Mouse (Mus musculus) kidney, adult 9 months (tissue): ENCODE measurements around the gene Dusp7.

Experiments used
- DNase-seq: peaks from one replicate; pipeline ENCODE4 v3.0.0; 2022

The Dusp7 gene

GRCm38 (mm10) chr9:106355217-106355974 lies 13.0 kb upstream of the Dusp7 start:
- DNase-seq, result no peak

GRCm38 (mm10) chr9:106355975-106356286 lies 12.5 kb upstream of the Dusp7 start:
- no peak for DNase-seq

- no peak for DNase-seq
Observed at GRCm38 (mm10) chr9:106356323-106356844, 12.0 kb upstream of the Dusp7 start.

- DNase-seq, result no peak
Observed at GRCm38 (mm10) chr9:106357167-106357566, 11.3 kb upstream of the Dusp7 start.

GRCm38 (mm10) chr9:106359297-106359696 lies 9.1 kb upstream of the Dusp7 start:
- no peak for DNase-seq

GRCm38 (mm10) chr9:106361140-106361539 lies 7.3 kb upstream of the Dusp7 start:
- DNase-seq, result no peak

GRCm38 (mm10) chr9:106365333-106365732 lies 3.1 kb upstream of the Dusp7 start:
- DNase-seq, result no peak

- no peak for DNase-seq
Observed at GRCm38 (mm10) chr9:106366188-106366587, 2.2 kb upstream of the Dusp7 start.

- DNase-seq, result peak; percentile 54
Observed at GRCm38 (mm10) chr9:106367001-106367400, 1.4 kb upstream of the Dusp7 start.

GRCm38 (mm10) chr9:106367592-106368111 lies 780 bp upstream of the Dusp7 start:
- peak; percentile 99 for DNase-seq

GRCm38 (mm10) chr9:106368831-106369501 lies 534 bp downstream of the Dusp7 start:
- peak; percentile 56 for DNase-seq

GRCm38 (mm10) chr9:106369801-106370485 lies 1.5 kb downstream of the Dusp7 start:
- peak; percentile 55 for DNase-seq

- DNase-seq, result no peak
Observed at GRCm38 (mm10) chr9:106370620-106371383, 2.4 kb downstream of the Dusp7 start.

- DNase-seq, result no peak
Observed at GRCm38 (mm10) chr9:106371384-106371671, 2.9 kb downstream of the Dusp7 start.

- peak; percentile 95 for DNase-seq
Observed at GRCm38 (mm10) chr9:106371776-106372175, 3.3 kb downstream of the Dusp7 start.

GRCm38 (mm10) chr9:106372431-106373412 lies 4.3 kb downstream of the Dusp7 start:
- no peak for DNase-seq

GRCm38 (mm10) chr9:106373973-106374372 lies 5.5 kb downstream of the Dusp7 start:
- no peak for DNase-seq

- no peak for DNase-seq
Observed at GRCm38 (mm10) chr9:106377247-106377646, 8.8 kb downstream of the Dusp7 start.

- no peak for DNase-seq
Observed at GRCm38 (mm10) chr9:106378045-106378444, 9.6 kb downstream of the Dusp7 start.

- DNase-seq, result no peak
Observed at GRCm38 (mm10) chr9:106378753-106379152, 10.3 kb downstream of the Dusp7 start.

- DNase-seq, result no peak
Observed at GRCm38 (mm10) chr9:106386181-106386864, 17.9 kb downstream of the Dusp7 start.
